Mouse (Mus musculus): ENCODE data around the gene Zfp60. TPM values are rescaled to one million over a fixed set of nuclear protein-coding genes. Genes with fewer than 3 reads are reported as not detected.
A peak's percentile ranks its signal among the peaks of the same experiment; 100 is the strongest.

Zfp60 gene
- total RNA-seq, 2 experiments from 2014 or later, result 5.9 to 9.0 TPM

- Histone ChIP-seq H3K27ac (no peak overlapping the region), H3K4me3 (no peak overlapping the region)
- no peak for TF ChIP-seq CTCF (IDR thresholded peaks at IDR 0.05)
- no peak for DNase-seq
- intact Hi-C loops (cut with DNase I), result no loop called here
Measured at GRCm38 (mm10) chr7:27797906-27798811, 67.0 kb downstream of the Zfp60 start.

DNA sequence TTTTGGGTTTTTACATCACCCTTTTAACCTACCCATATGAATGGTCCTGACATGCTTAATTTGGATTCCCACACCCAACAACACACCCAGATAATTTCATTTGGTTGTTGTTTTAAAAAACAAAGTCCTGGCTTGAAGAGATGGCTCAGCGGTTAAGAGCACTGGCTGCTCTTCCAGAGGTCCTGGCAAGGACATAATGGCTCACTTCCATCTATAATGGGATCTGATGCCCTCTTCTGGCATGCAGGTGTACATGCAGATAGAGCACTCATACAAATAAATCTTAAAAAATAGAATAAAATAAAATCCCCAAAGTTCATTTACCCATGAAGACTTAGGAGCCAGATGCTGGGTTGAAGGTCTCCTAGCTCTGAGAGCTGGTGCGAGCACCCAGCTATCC, 69.9 kb downstream of the Zfp60 start:
- peak; percentile 28; the same call in 1 of the 2 replicates for TF ChIP-seq CTCF (IDR thresholded peaks at IDR 0.05)
- Histone ChIP-seq H3K27ac (no peak overlapping the region), H3K4me3 (no peak overlapping the region)
- no peak for DNase-seq
- intact Hi-C loops (cut with DNase I), result loop anchor here (10.0 kb wide), 1 partner anchor 66 kb away; the partner anchor contains the start of gene Zfp60

DNA sequence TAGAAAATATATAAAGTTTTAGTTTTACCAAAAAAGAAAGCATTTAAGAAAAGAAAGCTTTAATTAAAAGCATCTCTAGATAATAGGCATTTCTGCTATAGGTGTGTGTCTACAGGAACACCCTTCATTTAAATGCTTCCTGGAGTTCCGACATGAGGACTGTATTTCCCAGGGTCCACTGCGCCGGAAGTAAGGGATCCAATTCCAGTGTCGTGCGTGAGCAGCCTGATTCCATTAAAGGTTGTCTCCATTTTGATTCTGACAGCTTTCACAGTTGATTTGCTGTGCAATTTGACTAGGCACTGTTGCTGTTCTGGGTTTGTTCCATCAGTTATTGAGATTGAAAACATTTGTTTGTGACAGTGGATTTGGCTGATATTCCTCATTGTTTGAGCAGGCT, 71.8 kb downstream of the Zfp60 start:
- no peak overlapping the region for H3K4me3 ChIP-seq
- DNase-seq, result no peak
- H3K27ac ChIP-seq, result no peak overlapping the region
- intact Hi-C loops (cut with DNase I), result loop anchor here (10.0 kb wide), 1 partner anchor 68 kb away; the partner anchor contains the start of gene Zfp60
- TF ChIP-seq CTCF (IDR thresholded peaks at IDR 0.05), result no peak

Other genes starting within 250 kb of the Zfp60 start
- gene Sertad1, start 244.5 kb upstream of the Zfp60 start, total RNA-seq (2021), result 1 to 10 TPM; 5.5 to 9.1 TPM
- 1 to 10 TPM; 3.1 to 4.1 TPM for gene Prx, start 232.1 kb upstream of the Zfp60 start, total RNA-seq (2021)
- under 1 TPM in 1 of 2 experiments, not detected in 1; 0.13 TPM for gene Hipk4, start 208.1 kb upstream of the Zfp60 start, total RNA-seq (2021)
- 10 to 100 TPM; 14.5 to 17.2 TPM for gene Pld3, start 178.2 kb upstream of the Zfp60 start, total RNA-seq (2021)
- 100 to 1,000 TPM; 107 to 123 TPM for gene 2310022A10Rik, start 178.2 kb upstream of the Zfp60 start, total RNA-seq (2021)
- 100 to 1,000 TPM; 194 to 199 TPM for gene Akt2, start 139.8 kb upstream of the Zfp60 start, total RNA-seq (2021)
- not detected for gene Ttc9b, start 77.5 kb upstream of the Zfp60 start, total RNA-seq (2021)
- gene Map3k10, start 56.8 kb upstream of the Zfp60 start, total RNA-seq (2021), result 10 to 100 TPM; 35.3 to 39.1 TPM
- under 1 TPM; 0.43 to 0.84 TPM for gene Zfp607b, start 42.0 kb upstream of the Zfp60 start, total RNA-seq (2021)
- gene Zfp626, start 75.8 kb downstream of the Zfp60 start, total RNA-seq (2021), result 1 to 10 TPM; 4.0 to 5.0 TPM
- gene Zfp59, start 107.2 kb downstream of the Zfp60 start, total RNA-seq (2021), result 1 to 10 TPM; 2.3 to 2.7 TPM
- gene Zfp607a, start 126.1 kb downstream of the Zfp60 start, total RNA-seq (2021), result 1 to 10 TPM; 2.1 to 2.3 TPM
- gene Zfp974, start 198.1 kb downstream of the Zfp60 start, total RNA-seq (2021), result 1 to 10 TPM; 4.1 to 6.2 TPM
- gene Zfp780b, start 247.8 kb downstream of the Zfp60 start, total RNA-seq (2021), result 1 to 10 TPM; 7.7 to 10.0 TPM